Mouse (Mus musculus) lung, embryonic 16.5 days (tissue): ENCODE results near the gene Tmeff2. TPM values are rescaled to one million over a fixed set of nuclear protein-coding genes. Genes with fewer than 3 reads are reported as not detected.

Experiments used
- ATAC-seq: fragments of 200-750 bp; cut with Nextera tagmentation; 2 replicates; pipeline ENCODE4 v1.8.0; 2017; ENCODE audit warnings: low read depth, mild to moderate bottlenecking, moderate library complexity
- H3K27ac ChIP-seq: fragments of 300-500 bp; sonication (generic); 2 replicates; pipeline ENCODE4 v1.5.1; 2014; ENCODE audit warnings: mild to moderate bottlenecking, control low read depth, low read length
- H3K27me3 ChIP-seq: fragments of 300-500 bp; sonication (generic); 2 replicates; pipeline ENCODE4 v1.6.1; 2014; ENCODE audit warnings: low read depth, low read length, mixed read lengths; ENCODE audit not compliant: control insufficient read depth, insufficient read depth
- H3K36me3 ChIP-seq: fragments of 300-500 bp; sonication (generic); 2 replicates; pipeline ENCODE4 v1.6.1; 2014; ENCODE audit warnings: low read length; ENCODE audit not compliant: control insufficient read depth, insufficient read depth
- H3K4me1 ChIP-seq: fragments of 300-500 bp; sonication (generic); replicated peaks from 2 replicates; pipeline ENCODE4 v1.6.1; 2014; ENCODE audit warnings: low read length, mixed read lengths; ENCODE audit not compliant: control insufficient read depth, insufficient read depth
- H3K4me2 ChIP-seq: fragments of 300-500 bp; sonication (generic); 2 replicates; pipeline ENCODE4 v1.6.1; 2014; ENCODE audit warnings: low read depth, low read length, control low read depth
- H3K4me3 ChIP-seq: fragments of 300-500 bp; sonication (generic); 2 replicates; pipeline ENCODE4 v1.5.1; 2014; ENCODE audit warnings: mild to moderate bottlenecking, low read length, control low read depth
- H3K9ac ChIP-seq: fragments of 300-500 bp; sonication (generic); 2 replicates; pipeline ENCODE4 v1.6.1; 2014; ENCODE audit warnings: low read length, control low read depth
- H3K9me3 ChIP-seq: fragments of 300-500 bp; sonication (generic); 2 replicates; pipeline ENCODE4 v1.6.1; 2016; ENCODE audit warnings: low read length; ENCODE audit not compliant: control insufficient read depth
- WGBS: fragments of 180-500 bp; shearing (Covaris S2); extraction: QIAGEN DNeasy Blood & Tissue Kit; methylation state at CpG from one replicate; pipeline ENCODE4 v1.1.7; 2014; 5-methylcytosine and 5-hydroxymethylcytosine counted together
- polyA plus RNA-seq: library from polyadenylated mRNA; unstranded; fragments of >200 nt; fragmentation: Nextera tagmentation; extraction: Ambion mirVana; gene quantifications from 2 replicates; pipeline ENCODE4 v1.2.1, GENCODE M21; 2015

Gene Tmeff2
- polyA plus RNA-seq, 1 experiment from 2014 or later: 2.6 TPM

DNA sequence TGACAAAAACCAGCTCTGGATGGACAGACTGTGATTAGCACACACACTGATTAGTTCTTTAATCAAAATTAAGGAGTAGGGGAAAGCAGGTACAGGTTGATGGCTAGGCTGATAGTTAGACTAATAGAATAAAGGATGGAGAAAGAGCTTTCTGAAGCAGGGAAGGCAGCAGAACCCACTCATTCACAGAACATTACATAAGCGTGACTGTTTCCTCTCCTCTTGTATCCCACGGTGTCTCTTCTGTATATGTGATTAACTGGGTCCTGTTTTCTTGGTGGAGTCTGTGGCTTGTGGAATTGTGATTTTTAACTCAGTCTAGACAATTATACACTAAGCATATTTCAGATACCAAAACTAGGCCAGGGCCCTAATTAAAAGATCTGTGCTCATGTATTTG, 217.4 kb downstream of the Tmeff2 start:
- H3K9ac ChIP-seq: no peak overlapping the region
- H3K4me2 ChIP-seq: no peak overlapping the region
- H3K27ac ChIP-seq: no peak overlapping the region
- H3K9me3 ChIP-seq: no peaks in the 10 kb centered on the region
- ATAC-seq: no peak
- no peaks in the 10 kb centered on the region for H3K36me3 ChIP-seq
- no peaks in the 10 kb centered on the region for H3K27me3 ChIP-seq
- WGBS: 74% methylated on average over 2 of the region's 2 CpGs
- H3K4me3 ChIP-seq: no peak overlapping the region
- H3K4me1 ChIP-seq: no peaks in the 10 kb centered on the region

DNA sequence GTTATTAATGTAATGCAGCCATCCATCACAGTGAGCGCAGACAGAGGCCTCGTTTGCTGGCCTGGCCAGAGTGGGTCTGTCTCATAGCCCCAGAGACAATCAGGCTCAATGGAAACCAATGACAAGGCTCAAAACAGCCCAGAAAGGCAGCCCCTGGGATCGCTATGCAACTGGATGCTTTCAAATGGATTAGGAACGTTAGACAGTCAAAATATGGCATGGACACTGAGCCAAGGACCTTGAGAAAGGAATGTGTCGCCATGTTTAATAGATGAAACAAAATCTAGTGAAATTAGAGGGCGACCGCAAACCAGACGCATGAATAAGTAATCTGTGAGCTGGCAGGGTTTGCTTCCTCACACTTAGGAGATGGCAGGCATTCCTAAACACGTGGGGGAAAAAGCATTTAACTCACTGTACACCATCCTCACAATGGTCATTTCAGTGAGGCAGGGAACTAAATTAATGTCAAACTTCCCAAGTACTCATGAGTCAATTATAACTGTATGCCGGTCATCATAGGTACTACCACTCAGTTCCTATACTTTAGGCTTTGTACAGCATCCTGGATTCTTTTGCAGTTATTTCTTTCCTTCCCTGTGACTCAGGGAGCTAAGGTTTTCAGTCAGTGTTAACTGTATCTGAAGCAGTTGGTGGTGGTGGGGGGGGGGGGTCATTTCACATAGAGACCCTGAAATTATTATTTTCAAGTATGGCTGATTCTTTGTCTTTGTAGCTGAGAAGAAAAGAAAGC, 225.4 kb downstream of the Tmeff2 start:
- Histone ChIP-seq H3K9ac (no peak overlapping the region), H3K27me3 (no peaks in the 10 kb centered on the region), H3K4me1 (no peaks in the 10 kb centered on the region), H3K4me3 (no peak overlapping the region), H3K4me2 (no peak overlapping the region), H3K36me3 (no peaks in the 10 kb centered on the region), H3K9me3 (no peaks in the 10 kb centered on the region), H3K27ac (no peak overlapping the region)
- 65% methylated on average over 10 of the region's 10 CpGs for WGBS
- ATAC-seq: no peak

DNA sequence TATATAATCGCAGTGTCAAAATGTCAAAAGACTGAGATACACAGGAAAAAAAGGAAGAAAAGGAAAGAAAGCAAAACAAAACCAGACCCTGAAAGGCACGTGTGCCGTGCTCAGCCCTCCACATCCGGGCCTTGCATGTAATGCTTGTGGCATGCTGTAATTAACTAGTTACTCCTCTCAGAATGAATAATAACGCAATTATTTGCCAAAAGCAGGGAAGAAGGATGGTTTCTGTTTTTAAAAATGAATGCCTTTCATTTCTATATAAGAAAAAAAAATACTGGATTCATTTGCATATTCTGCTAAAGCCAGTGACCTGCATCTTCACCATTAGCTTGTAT, 225.9 kb downstream of the Tmeff2 start:
- Histone ChIP-seq H3K9ac (no peak overlapping the region), H3K4me3 (no peak overlapping the region), H3K27ac (no peak overlapping the region), H3K4me1 (no peaks in the 10 kb centered on the region), H3K27me3 (no peaks in the 10 kb centered on the region), H3K36me3 (no peaks in the 10 kb centered on the region), H3K4me2 (no peak overlapping the region), H3K9me3 (no peaks in the 10 kb centered on the region)
- 71% methylated on average over 5 of the region's 5 CpGs for WGBS
- no peak for ATAC-seq

DNA sequence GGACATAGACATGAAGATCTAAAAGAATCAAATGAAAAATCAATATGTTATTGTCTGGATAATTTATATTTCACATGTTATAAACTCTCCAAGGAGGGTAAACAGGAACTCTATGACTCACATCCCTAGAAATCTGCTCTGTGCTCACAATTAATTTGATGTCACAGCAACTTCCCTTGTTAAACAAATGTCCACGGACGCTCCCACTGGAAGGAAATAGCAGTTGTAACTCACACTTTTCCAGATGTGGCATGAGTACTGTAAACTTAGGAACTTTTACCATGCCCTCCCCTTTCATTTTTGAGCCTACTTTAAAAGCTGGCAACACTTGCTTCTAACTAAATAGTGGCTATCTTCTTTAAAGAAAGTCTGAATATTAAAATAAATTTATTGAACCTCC, 236.3 kb downstream of the Tmeff2 start:
- no peak overlapping the region for H3K4me3 ChIP-seq
- 20% methylated on average over 2 of the region's 2 CpGs for WGBS
- H3K36me3 ChIP-seq: no peaks in the 10 kb centered on the region
- no peaks in the 10 kb centered on the region for H3K27me3 ChIP-seq
- no peak overlapping the region for H3K4me2 ChIP-seq
- no peak overlapping the region for H3K9ac ChIP-seq
- peak; percentile 74 for ATAC-seq
- H3K4me1 ChIP-seq: peaks cover 3% of the 10 kb centered on the region; the same call in 1 of the 2 replicates
- H3K9me3 ChIP-seq: no peaks in the 10 kb centered on the region
- H3K27ac ChIP-seq: no peak overlapping the region

DNA sequence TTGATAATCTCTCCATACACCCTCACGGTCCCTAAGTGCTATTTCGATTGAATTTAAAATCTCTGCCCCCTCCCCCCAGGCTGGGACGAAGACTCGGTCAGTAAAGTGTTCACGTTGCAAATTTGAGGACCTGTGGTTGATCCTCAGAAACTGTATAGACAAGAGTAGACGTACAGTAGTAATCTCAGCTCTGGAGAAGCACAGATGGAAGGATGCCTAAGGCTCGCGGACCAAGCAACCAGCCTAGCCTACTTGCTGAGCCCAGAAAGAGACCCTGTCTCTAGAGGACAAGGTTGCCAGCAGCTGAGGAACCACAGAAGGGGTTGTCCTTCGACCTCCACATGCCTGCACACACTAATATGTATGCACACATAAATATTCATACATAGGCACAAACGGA, 239.2 kb downstream of the Tmeff2 start:
- Histone ChIP-seq H3K36me3 (no peaks in the 10 kb centered on the region), H3K9me3 (no peaks in the 10 kb centered on the region)
- no peak for ATAC-seq

DNA sequence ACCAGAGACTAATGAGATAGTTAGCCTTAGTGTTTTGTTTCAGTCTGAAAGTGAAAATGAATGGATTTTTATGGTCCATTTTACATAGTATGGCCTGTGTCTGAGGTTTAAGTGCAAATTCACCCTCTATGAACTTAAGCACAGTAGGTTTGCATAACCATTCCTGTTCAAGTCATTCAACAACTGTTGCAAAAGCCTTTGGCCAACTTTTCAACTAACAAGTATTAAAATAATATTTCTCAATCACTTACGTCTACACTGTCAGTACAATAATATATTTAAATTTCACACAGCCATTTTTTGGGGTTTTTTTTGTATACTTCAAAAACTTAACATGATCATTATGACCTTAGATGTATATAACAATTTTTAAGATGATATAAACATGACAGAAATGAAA, 240.9 kb downstream of the Tmeff2 start:
- Histone ChIP-seq H3K4me1 (no peaks in the 10 kb centered on the region; the same call in 1 of the 2 replicates), H3K9ac (no peak overlapping the region), H3K4me3 (no peak overlapping the region), H3K27me3 (no peaks in the 10 kb centered on the region), H3K4me2 (no peak overlapping the region), H3K27ac (no peak overlapping the region), H3K9me3 (no peaks in the 10 kb centered on the region), H3K36me3 (no peaks in the 10 kb centered on the region)
- ATAC-seq: no peak
- 72% methylated on average over 1 of the region's 1 CpGs for WGBS

More for the DNA sequence above, 239.2 kb downstream of the Tmeff2 start:
- Histone ChIP-seq H3K4me1 (peaks cover 3% of the 10 kb centered on the region; the same call in 1 of the 2 replicates), H3K27me3 (no peaks in the 10 kb centered on the region), H3K4me3 (no peak overlapping the region), H3K4me2 (no peak overlapping the region), H3K9ac (no peak overlapping the region), H3K27ac (no peak overlapping the region)
- 69% methylated on average over 10 of the region's 10 CpGs for WGBS

DNA sequence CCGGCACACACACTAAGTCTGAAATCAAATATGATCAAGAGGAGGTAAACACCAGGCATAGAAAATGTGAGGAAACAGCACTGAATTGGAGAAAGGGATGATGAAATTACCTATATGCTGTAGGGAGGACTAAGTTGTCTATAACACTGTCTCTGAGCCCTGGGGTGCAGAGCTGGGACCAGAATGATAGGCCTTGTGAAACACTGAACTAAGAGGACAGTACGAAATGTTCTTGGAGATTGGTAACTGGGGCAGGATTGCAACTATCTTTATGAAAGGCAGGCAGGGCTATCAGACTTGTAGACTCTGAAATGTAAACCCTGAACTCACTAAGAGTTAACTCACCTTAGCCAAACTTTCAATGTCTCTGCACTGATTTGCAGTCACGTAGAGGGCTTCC, 242.3 kb downstream of the Tmeff2 start:
- Histone ChIP-seq H3K9ac (no peak overlapping the region), H3K4me2 (no peak overlapping the region), H3K27ac (no peak overlapping the region), H3K4me1 (no peaks in the 10 kb centered on the region), H3K4me3 (no peak overlapping the region), H3K9me3 (no peaks in the 10 kb centered on the region), H3K27me3 (no peaks in the 10 kb centered on the region), H3K36me3 (no peaks in the 10 kb centered on the region)
- WGBS: 74% methylated on average over 3 of the region's 3 CpGs
- ATAC-seq: no peak

DNA sequence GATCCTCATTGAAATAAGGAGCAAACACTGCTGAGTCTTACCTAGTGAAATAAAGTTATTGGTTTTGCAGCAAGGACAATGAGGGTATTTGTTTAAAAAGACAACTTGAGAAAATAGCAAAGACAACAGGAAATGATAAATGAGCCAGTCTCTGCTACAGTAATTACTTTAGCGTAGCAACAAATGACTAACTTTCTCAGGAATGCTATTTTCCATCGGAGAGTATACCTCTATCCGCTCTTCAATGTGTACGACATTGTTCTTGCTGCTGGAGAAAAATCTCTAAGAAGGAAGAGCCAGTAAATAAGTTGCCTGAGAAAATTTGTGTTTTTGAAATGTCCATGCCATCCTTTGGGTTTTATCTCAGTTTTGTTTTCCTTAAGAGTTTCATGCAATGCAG, 245.2 kb downstream of the Tmeff2 start:
- WGBS: 51% methylated on average over 4 of the region's 4 CpGs
- H3K36me3 ChIP-seq: no peaks in the 10 kb centered on the region
- H3K27ac ChIP-seq: no peak overlapping the region
- no peaks in the 10 kb centered on the region for H3K27me3 ChIP-seq
- H3K4me1 ChIP-seq: peaks cover 6% of the 10 kb centered on the region
- no peak overlapping the region for H3K4me2 ChIP-seq
- no peak for ATAC-seq
- no peak overlapping the region for H3K9ac ChIP-seq
- H3K4me3 ChIP-seq: no peak overlapping the region
- no peaks in the 10 kb centered on the region for H3K9me3 ChIP-seq

DNA sequence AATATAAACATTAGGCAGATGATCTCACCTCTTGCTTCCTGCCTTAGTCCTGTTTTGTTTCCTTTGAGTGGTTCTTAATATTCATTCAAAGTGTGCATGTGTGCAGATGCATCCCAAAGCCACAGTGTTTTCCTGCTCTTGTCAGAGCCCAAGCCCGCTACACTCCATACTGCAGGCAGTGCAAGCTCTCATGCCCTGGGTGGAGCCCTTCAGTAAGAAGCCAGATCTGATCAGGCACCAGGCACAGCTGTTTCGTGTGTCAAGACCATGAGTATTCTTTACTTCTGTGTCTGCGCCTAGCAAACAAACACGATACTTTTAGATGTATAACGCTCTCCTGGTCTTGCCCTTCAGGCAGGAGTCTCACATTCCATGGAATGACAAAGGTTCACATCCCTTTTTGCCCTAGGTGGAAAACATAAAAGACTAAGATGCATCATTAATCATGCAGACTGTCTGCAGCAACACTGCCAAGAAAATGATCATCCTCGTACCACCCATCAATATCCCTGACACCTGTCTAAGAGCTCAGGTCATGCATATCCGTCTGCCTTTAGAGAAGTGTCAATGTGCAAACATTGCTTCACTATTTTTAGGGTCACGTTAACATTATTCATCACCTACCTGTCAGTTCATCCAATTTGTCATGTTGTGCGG, 248.2 kb downstream of the Tmeff2 start:
- Histone ChIP-seq H3K36me3 (no peaks in the 10 kb centered on the region), H3K27ac (peak overlapping the region; percentile 31; the same call in 1 of the 2 replicates), H3K9ac (no peak overlapping the region), H3K4me3 (no peak overlapping the region), H3K4me2 (no peak overlapping the region), H3K27me3 (no peaks in the 10 kb centered on the region), H3K9me3 (no peaks in the 10 kb centered on the region), H3K4me1 (peaks cover 6% of the 10 kb centered on the region)
- WGBS: 32% methylated on average over 9 of the region's 9 CpGs
- ATAC-seq: peak; percentile 70
